Mouse (Mus musculus) T-cell, adult 66 days (primary cell): Measurements from ENCODE around the gene Zscan18. TPM values are rescaled to one million over a fixed set of nuclear protein-coding genes. Genes with fewer than 3 reads are reported as not detected.

Experiments used
- total RNA-seq, 2 experiments: library from RNA; stranded (reverse); gene quantifications; 3 replicates in 1 of 2; 4 replicates in 1 of 2; pipeline ENCODE4 v1.2.4; 2023

Gene Zscan18
- 1 to 10 TPM; 9.2 to 9.4 TPM for total RNA-seq

DNA sequence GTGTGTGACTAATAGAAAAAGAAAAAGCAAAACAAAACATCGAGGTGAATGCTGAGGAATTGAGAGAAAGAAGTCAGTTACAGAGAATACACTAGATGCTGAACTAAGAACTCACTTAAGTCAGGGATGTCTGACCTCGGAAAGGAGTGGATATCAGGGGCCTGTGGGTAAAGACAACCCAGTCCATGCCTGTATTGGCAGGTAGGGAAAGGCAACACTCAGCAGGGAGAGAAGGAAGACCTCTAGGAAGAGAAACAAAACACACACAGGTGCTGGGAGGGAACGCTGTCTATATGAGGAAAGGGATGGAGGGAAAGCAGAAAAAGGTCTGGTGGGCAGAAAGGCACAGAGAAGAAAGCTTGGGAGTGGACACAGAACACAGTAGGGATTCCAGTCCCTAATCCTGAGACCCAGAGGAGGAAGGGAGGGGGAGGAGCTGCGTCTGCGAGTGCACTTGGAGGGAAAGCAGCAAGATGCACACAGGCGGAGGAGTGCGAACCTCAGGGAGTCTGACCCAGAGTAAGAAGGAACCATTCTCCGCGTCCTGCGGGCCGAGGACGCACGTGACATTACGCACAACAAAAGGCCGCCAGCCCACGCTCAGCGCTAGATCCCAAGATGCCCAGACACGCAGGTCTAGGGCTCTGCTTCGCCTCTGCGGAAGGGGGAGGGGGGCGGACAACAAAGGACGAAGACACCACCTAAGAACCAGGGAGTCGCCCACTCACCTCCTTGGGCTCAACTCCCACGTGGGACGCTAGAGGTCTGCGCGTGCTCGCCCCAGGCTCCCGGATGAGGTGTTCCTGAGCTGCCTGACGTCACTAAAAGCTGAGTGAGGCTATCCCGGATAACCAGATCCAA lies at the start of gene Zscan18:
TSS of gene Zscan18 (minus strand) at position 770 of the 861 bp plus-strand sequence.

GRCm38 (mm10) chr7:12834162-12835120 lies 31.0 kb upstream of the Zscan18 start, which contains the start of gene Zfp110:
TSS of gene Zfp110 (plus strand) at chr7:12834761.

GRCm38 (mm10) chr7:12818521-12819295 lies 15.3 kb upstream of the Zscan18 start, which contains the start of gene Zfp329:
TSS of gene Zfp329 (minus strand) at chr7:12818858.

GRCm38 (mm10) chr7:12734904-12735303 lies 68.5 kb downstream of the Zscan18 start, which contains the start of gene Vmn2r56:
TSS of gene Vmn2r56 (minus strand) at chr7:12735004.

Other genes starting within 250 kb of the Zscan18 start
- under 1 TPM; 0.06 to 0.09 TPM for gene Vmn2r53, start 194.8 kb downstream of the Zscan18 start, total RNA-seq
- gene Vmn2r54, start 163.3 kb downstream of the Zscan18 start, total RNA-seq = not detected
- gene Vmn2r55, start 118.6 kb downstream of the Zscan18 start, total RNA-seq = not detected
- gene Vmn2r56, start 68.6 kb downstream of the Zscan18 start, total RNA-seq = not detected
- gene Zfp329, start 15.2 kb upstream of the Zscan18 start, total RNA-seq = 10 to 100 TPM; 13.3 to 18.0 TPM
- gene Zfp110, start 31.1 kb upstream of the Zscan18 start, total RNA-seq = 100 to 1,000 TPM in 1 of 2 experiments, 10 to 100 TPM in 1; 96.7 to 111 TPM
- gene Zfp128, start 77.5 kb upstream of the Zscan18 start, total RNA-seq = 1 to 10 TPM; 1.7 TPM
- 10 to 100 TPM; 11.9 to 13.9 TPM for gene Zscan22, start 94.2 kb upstream of the Zscan18 start, total RNA-seq
- gene Rps5, start 118.7 kb upstream of the Zscan18 start, total RNA-seq = 1,000 to 10,000 TPM; 2,987 to 3,057 TPM
- 1 to 10 TPM; 1.3 to 2.1 TPM for gene Rnf225, start 123.8 kb upstream of the Zscan18 start, total RNA-seq
- gene Zfp324, start 162.2 kb upstream of the Zscan18 start, total RNA-seq = 1 to 10 TPM; 3.8 to 4.0 TPM
- gene Zfp446, start 174.2 kb upstream of the Zscan18 start, total RNA-seq = 1 to 10 TPM; 8.4 to 10.0 TPM
- 1 to 10 TPM in 1 of 2 experiments, not detected in 1; 1.9 TPM for gene Slc27a5, start 194.6 kb upstream of the Zscan18 start, total RNA-seq
- 100 to 1,000 TPM; 399 to 401 TPM for gene Trim28, start 195.5 kb upstream of the Zscan18 start, total RNA-seq
- gene Zbtb45, start 206.4 kb upstream of the Zscan18 start, total RNA-seq = 10 to 100 TPM; 22.0 to 22.4 TPM
- 100 to 1,000 TPM; 118 to 133 TPM for gene Chmp2a, start 231.2 kb upstream of the Zscan18 start, total RNA-seq
- gene Ube2m, start 234.6 kb upstream of the Zscan18 start, total RNA-seq = 100 to 1,000 TPM in 1 of 2 experiments, 10 to 100 TPM in 1; 84.0 to 106 TPM